Mouse (Mus musculus) E14TG2a.4 (cell line): ENCODE results near the gene Fam83g.

ENCODE experiments used
- CTCF ChIP-seq: conservative IDR thresholded peaks from 2 replicates; pipeline ENCODE4 v1.5.1; 2014; ENCODE audit warnings: low read length
- NANOG ChIP-seq: IDR thresholded peaks from 2 replicates; pipeline ENCODE4 v1.6.1; 2014; ENCODE audit warnings: borderline replicate concordance, low read length, mixed read lengths
- POU5F1 ChIP-seq: IDR thresholded peaks from 2 replicates; pipeline ENCODE4 v1.6.1; 2014; ENCODE audit warnings: low read length, borderline replicate concordance

- TF ChIP-seq POU5F1 (no peak), CTCF (no peak), NANOG (no peak)
Measured at GRCm38 (mm10) chr11:61743768-61744167, 59.9 kb downstream of the Fam83g start.
